Mouse (Mus musculus): ENCODE results near the gene Cabp7.

- TF ChIP-seq CTCF (IDR thresholded peaks at IDR 0.05; ENCODE audit: low read depth, low read length): no peak
- TF ChIP-seq TAL1 (conservative IDR thresholded peaks at IDR 0.05; ENCODE audit: low read depth, low read length): no peak
- TF ChIP-seq GATA1 (IDR thresholded peaks at IDR 0.05; ENCODE audit: borderline replicate concordance, low read length): no peak
- no peak for TF ChIP-seq POLR2AphosphoS5 (IDR thresholded peaks at IDR 0.05; ENCODE audit: insufficient replicate concordance, low read depth, low read length)
- TF ChIP-seq GATA2 (IDR thresholded peaks at IDR 0.05; ENCODE audit: borderline replicate concordance, low read depth, low read length): no peak
Measured at GRCm38 (mm10) chr11:4719961-4720360, 26.6 kb downstream of the Cabp7 start.

Measured in G1E (cell line).